Comparison of ENCODE assay signal across 9 mouse cellular contexts in the genomic region with DNA sequence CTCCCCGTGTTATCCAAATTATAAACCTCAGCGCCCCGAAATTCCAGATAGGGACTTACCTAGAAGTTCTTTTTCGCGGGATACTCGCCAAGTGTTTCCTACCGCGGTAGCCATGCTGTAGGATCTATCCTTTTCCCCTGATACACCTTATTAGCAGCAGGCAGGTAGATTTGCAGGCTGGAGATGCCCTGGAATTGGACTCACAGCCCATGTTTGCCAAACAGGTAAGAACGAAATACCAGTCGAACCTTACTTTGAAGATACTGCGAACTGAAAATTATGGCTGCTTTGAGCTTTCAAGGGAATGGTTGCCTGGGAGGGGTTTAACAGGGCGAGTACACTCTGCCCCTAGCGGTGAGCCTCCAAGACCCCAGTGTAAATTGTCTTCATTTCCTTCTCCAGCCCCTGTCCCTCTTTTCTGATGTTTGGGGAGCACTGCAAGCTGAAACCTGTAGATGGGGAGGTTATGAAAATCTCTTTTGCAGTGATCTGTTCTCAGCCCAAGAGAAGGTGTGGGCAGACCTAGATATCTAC.
DNase-seq lines count a peak whose midpoint lies in the region; ATAC-seq lines count a peak whose summit lies in the region.
"Had no signal": no experiment of that assay in that cellular context is flagged by ENCODE, and none has a peak within 500 bp of the region (broad histone marks: within the 10 kb centered on the region; RNA-seq: fewer than 3 reads in every experiment).

No protein-coding gene starts in this region.

- H3K27me3 ChIP-seq in lung, embryonic 15.5 days = no peaks in the 10 kb centered on the region
- H3K27me3 ChIP-seq in forebrain, embryonic 10.5 days (ENCODE audit: poor library complexity, severe bottlenecking) = no peaks in the 10 kb centered on the region
- no peaks in the 10 kb centered on the region for H3K27me3 ChIP-seq in neural tube, embryonic 11.5 days (ENCODE audit: control insufficient read depth, insufficient read depth, low read length)

- DNase-seq in lung, postnatal 4 days = no peak
- peak; percentile 18 for DNase-seq in forebrain, embryonic 10.5 days (ENCODE audit: extremely low spot score, low spot score)
- peak; percentile 12 for DNase-seq in kidney, postnatal 10 days
- peak; percentile 12 for DNase-seq in neural tube, embryonic 11.5 days (ENCODE audit: low spot score)
- no peak for DNase-seq in right cerebral cortex, postnatal 36 days (ENCODE audit: low spot score in 2 of 2)
- no peak for DNase-seq in layer of hippocampus, postnatal 25 days (ENCODE audit: extremely low spot score in 1 of 2, low spot score in 1 of 2)

- no peaks in the 10 kb centered on the region for H3K36me3 ChIP-seq in lung, embryonic 15.5 days
- no peaks in the 10 kb centered on the region for H3K36me3 ChIP-seq in forebrain, embryonic 10.5 days (replicated peaks)
- no peaks in the 10 kb centered on the region for H3K36me3 ChIP-seq in neural tube, embryonic 11.5 days (ENCODE audit: control insufficient read depth, insufficient read depth, low read length)

- peak overlapping the region; percentile 44 for H3K4me2 ChIP-seq in lung, embryonic 15.5 days
- peak overlapping the region; percentile 33 for H3K4me2 ChIP-seq in neural tube, embryonic 11.5 days (ENCODE audit: low read depth)

- WGBS in lung, embryonic 15.5 days = 34% methylated on average over 13 of the region's 13 CpGs
- WGBS in forebrain, embryonic 10.5 days = 35% methylated on average over 13 of the region's 13 CpGs
- WGBS in neural tube, embryonic 11.5 days = 27% methylated on average over 13 of the region's 13 CpGs

- H3K4me1 ChIP-seq in lung, embryonic 15.5 days = no peaks in the 10 kb centered on the region
- H3K4me1 ChIP-seq in forebrain, embryonic 10.5 days = no peaks in the 10 kb centered on the region
- H3K4me1 ChIP-seq in neural tube, embryonic 11.5 days (ENCODE audit: control insufficient read depth, insufficient read depth, low read length) = no peaks in the 10 kb centered on the region
- H3K4me1 ChIP-seq: megakaryocyte, embryonic 14.5 days had no signal

- ATAC-seq in lung, embryonic 15.5 days (ENCODE audit: borderline replicate concordance, extremely low read depth, low FRiP score, low TSS enrichment) = no peak
- no peak for ATAC-seq in neural tube, embryonic 11.5 days (ENCODE audit: insufficient read depth, low FRiP score, low TSS enrichment)
- ATAC-seq in frontal cortex, adult (ENCODE audit: low TSS enrichment) = no peak

- H3K9ac ChIP-seq in lung, embryonic 15.5 days = no peak overlapping the region
- no peak overlapping the region for H3K9ac ChIP-seq in neural tube, embryonic 11.5 days (ENCODE audit: low read length)

- no peak overlapping the region for H3K27ac ChIP-seq in lung, embryonic 15.5 days
- no peak overlapping the region for H3K27ac ChIP-seq in forebrain, embryonic 10.5 days
- no peak overlapping the region for H3K27ac ChIP-seq in neural tube, embryonic 11.5 days (ENCODE audit: low read depth, low read length)

- peak overlapping the region; percentile 34 for H3K4me3 ChIP-seq in lung, embryonic 15.5 days
- peak overlapping the region; percentile 47 for H3K4me3 ChIP-seq in forebrain, embryonic 10.5 days
- H3K4me3 ChIP-seq in neural tube, embryonic 11.5 days (ENCODE audit: low read depth, low read length) = peak overlapping the region; percentile 20
- H3K4me3 ChIP-seq: megakaryocyte, embryonic 14.5 days had no signal

- no peaks in the 10 kb centered on the region for H3K9me3 ChIP-seq in lung, embryonic 15.5 days
- H3K9me3 ChIP-seq in forebrain, embryonic 10.5 days = no peaks in the 10 kb centered on the region
- no peaks in the 10 kb centered on the region for H3K9me3 ChIP-seq in neural tube, embryonic 11.5 days (ENCODE audit: control insufficient read depth, low read length)
- H3K9me3 ChIP-seq: megakaryocyte, embryonic 14.5 days had no signal

Comparison
In these comparisons a context has a peak if more than half of its experiments do, and no peak if none do; other contexts are left out.
1. DNase-seq: peak in forebrain, embryonic 10.5 days (single experiment), kidney, postnatal 10 days (single experiment) and neural tube, embryonic 11.5 days (single experiment); none in lung, postnatal 4 days (0 of 2), right cerebral cortex, postnatal 36 days (0 of 2) and layer of hippocampus, postnatal 25 days (0 of 2).
2. Peak in every context shown above with its lines, with median percentiles within 50 percentile points of each other: H3K4me3 ChIP-seq.